Mouse (Mus musculus): Measurements from ENCODE around the gene Notum. TPM values are rescaled to one million over a fixed set of nuclear protein-coding genes. Genes with fewer than 3 reads are reported as not detected.
"Not testable (repeated sequence)": the region's sequence is repeated elsewhere in the genome, so short reads cannot be mapped to it uniquely, and the experiment has no call there.

Gene Notum
- polyA plus RNA-seq, 1 experiment from 2014 or later, result 0.91 TPM

- Histone ChIP-seq H3K27ac (no peak overlapping the region), H3K4me2 (no peak overlapping the region), H3K4me1 (replicated peaks) (peaks cover 20% of the 10 kb centered on the region), H3K4me3 (no peak overlapping the region), H3K36me3 (peaks cover 66% of the 10 kb centered on the region), H3K9me3 (no peaks in the 10 kb centered on the region), H3K9ac (no peak overlapping the region), H3K27me3 (no peaks in the 10 kb centered on the region)
- no peak for ATAC-seq (ENCODE audit: low FRiP score)
- 41% methylated on average over 3 of the region's 3 CpGs for WGBS
These were observed 32.5 kb upstream of the Notum start for GRCm38 (mm10) chr11:120693461-120693860.

DNA sequence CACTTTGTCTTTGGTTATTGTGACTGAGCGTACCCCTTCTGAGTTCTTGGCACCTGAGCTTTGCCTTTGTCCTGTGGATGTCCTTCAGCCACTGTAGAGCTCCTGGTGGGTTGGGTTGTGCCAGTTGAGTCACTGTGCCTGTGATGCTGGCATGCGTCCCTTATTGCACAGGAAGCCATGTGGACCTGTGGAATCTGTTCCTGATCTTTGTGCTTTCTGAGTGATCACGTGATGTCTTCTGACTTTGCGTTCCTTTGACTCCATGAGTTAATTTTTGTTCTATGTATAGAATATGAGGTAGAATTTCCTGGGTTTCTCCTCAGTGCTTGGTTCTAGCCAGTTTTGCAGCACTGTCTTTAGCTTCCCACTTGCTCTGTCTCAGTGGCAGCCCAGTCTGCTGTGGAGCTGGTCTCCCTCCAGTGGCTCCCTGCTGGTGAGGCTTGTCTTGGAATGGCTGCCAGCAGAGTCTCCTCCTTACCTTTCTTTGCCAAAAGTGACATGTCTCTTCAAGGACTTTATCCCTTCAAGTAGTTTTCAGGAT, 31.6 kb upstream of the Notum start:
- no peak overlapping the region for H3K4me3 ChIP-seq
- H3K9ac ChIP-seq, result no peak overlapping the region
- H3K27ac ChIP-seq, result no peak overlapping the region
- H3K4me1 ChIP-seq (replicated peaks), result peaks cover 20% of the 10 kb centered on the region
- H3K27me3 ChIP-seq, result no peaks in the 10 kb centered on the region
- H3K9me3 ChIP-seq, result no peaks in the 10 kb centered on the region
- no peak for ATAC-seq (ENCODE audit: low FRiP score)
- WGBS, result 94% methylated on average over 4 of the region's 4 CpGs
- no peak overlapping the region for H3K4me2 ChIP-seq
- peaks cover 72% of the 10 kb centered on the region for H3K36me3 ChIP-seq

- peaks cover 81% of the 10 kb centered on the region for H3K36me3 ChIP-seq
- no peak for ATAC-seq (ENCODE audit: low FRiP score)
- no peak overlapping the region for H3K4me3 ChIP-seq
- peaks cover 3% of the 10 kb centered on the region for H3K4me1 ChIP-seq (replicated peaks)
- no peak overlapping the region for H3K9ac ChIP-seq
- H3K27ac ChIP-seq, result no peak overlapping the region
- H3K27me3 ChIP-seq, result no peaks in the 10 kb centered on the region
- WGBS, result 84% methylated on average over 3 of the region's 3 CpGs
- H3K9me3 ChIP-seq, result no peaks in the 10 kb centered on the region
- no peak overlapping the region for H3K4me2 ChIP-seq
These were observed 28.4 kb upstream of the Notum start for GRCm38 (mm10) chr11:120689365-120689764.

GRCm38 (mm10) chr11:120686650-120687272, 25.8 kb upstream of the Notum start:
- Histone ChIP-seq H3K4me1 (replicated peaks) (no peaks in the 10 kb centered on the region), H3K4me2 (no peak overlapping the region), H3K9me3 (no peaks in the 10 kb centered on the region), H3K36me3 (peaks cover 84% of the 10 kb centered on the region), H3K27ac (no peak overlapping the region), H3K4me3 (no peak overlapping the region), H3K27me3 (no peaks in the 10 kb centered on the region), H3K9ac (no peak overlapping the region)
- WGBS, result 76% methylated on average over 20 of the region's 20 CpGs
- ATAC-seq (ENCODE audit: low FRiP score), result no peak

DNA sequence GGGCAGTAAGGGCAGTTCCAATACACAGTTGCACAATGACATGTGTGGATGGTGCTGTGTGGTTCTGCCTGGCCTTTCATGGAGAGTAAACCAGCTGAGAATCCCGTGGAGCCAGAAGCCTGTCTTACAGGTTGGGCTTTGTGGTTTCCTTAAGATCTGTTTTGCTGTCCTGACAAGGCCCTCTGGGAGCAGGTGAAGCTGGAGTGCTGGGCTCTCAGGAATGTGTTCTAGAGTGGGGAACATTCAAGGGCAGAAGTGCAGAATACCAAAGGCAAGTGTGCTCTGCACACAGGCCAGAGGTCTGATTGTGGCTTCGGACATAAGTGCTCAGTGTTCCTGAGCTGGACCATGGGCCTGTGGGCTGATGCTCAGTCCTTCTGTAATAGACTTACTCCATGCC, 23.7 kb upstream of the Notum start:
- H3K9ac ChIP-seq, result no peak overlapping the region
- no peak overlapping the region for H3K27ac ChIP-seq
- no peaks in the 10 kb centered on the region for H3K27me3 ChIP-seq
- H3K4me2 ChIP-seq, result no peak overlapping the region
- no peak for ATAC-seq (ENCODE audit: low FRiP score)
- no peaks in the 10 kb centered on the region for H3K9me3 ChIP-seq
- H3K4me1 ChIP-seq (replicated peaks), result no peaks in the 10 kb centered on the region
- WGBS, result 91% methylated on average over 2 of the region's 2 CpGs
- H3K4me3 ChIP-seq, result no peak overlapping the region
- H3K36me3 ChIP-seq, result peaks cover 87% of the 10 kb centered on the region

DNA sequence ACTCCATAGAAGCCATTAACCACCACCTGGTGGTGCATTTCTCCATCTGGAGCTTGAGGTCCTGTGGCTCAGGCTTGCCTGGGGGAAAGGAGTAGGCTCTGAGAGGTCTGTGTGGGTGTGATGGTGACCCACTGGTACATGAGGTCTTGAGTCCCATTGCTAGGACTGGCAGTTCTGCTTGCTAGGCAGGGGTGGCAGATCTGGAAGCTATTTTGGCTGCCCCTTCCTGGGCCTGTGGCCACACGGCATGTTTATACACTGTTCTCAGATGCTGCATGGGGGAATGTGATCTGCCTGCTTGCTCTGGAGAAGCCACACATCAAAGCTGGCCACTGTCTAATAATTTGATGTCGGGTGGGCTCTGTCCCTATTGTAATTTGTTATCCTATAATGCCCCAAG, 23.1 kb upstream of the Notum start:
- H3K4me3 ChIP-seq, result no peak overlapping the region
- no peaks in the 10 kb centered on the region for H3K27me3 ChIP-seq
- H3K4me2 ChIP-seq, result no peak overlapping the region
- H3K36me3 ChIP-seq, result peaks cover 87% of the 10 kb centered on the region
- no peak overlapping the region for H3K27ac ChIP-seq
- no peak for ATAC-seq (ENCODE audit: low FRiP score)
- H3K4me1 ChIP-seq (replicated peaks), result no peaks in the 10 kb centered on the region
- WGBS, result 95% methylated on average over 2 of the region's 2 CpGs
- H3K9me3 ChIP-seq, result no peaks in the 10 kb centered on the region
- H3K9ac ChIP-seq, result no peak overlapping the region

DNA sequence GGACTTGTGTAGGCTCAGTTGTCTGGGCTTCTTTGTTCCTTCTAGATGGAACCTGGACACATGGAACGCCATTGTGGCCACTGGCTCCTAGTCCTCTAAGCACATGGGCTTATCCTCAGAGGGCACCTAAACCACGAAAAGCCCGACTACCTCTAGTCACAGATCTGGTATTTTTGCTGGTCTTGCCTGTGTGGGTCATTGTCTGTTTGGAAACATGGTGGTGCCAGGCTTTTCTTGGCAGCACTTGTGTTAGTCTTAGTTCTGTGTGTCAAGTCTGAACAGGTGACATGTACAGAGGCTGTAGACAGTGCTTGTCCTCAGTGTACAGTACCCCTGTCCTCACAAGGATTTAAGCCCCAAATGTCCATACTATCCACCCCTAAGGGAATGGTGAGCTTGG, 22.6 kb upstream of the Notum start:
- Histone ChIP-seq H3K27ac (no peak overlapping the region), H3K4me3 (no peak overlapping the region), H3K4me2 (no peak overlapping the region), H3K9ac (no peak overlapping the region), H3K9me3 (no peaks in the 10 kb centered on the region), H3K4me1 (replicated peaks) (no peaks in the 10 kb centered on the region), H3K27me3 (no peaks in the 10 kb centered on the region), H3K36me3 (peaks cover 87% of the 10 kb centered on the region)
- WGBS, result 89% methylated on average over 3 of the region's 3 CpGs
- ATAC-seq (ENCODE audit: low FRiP score), result no peak

DNA sequence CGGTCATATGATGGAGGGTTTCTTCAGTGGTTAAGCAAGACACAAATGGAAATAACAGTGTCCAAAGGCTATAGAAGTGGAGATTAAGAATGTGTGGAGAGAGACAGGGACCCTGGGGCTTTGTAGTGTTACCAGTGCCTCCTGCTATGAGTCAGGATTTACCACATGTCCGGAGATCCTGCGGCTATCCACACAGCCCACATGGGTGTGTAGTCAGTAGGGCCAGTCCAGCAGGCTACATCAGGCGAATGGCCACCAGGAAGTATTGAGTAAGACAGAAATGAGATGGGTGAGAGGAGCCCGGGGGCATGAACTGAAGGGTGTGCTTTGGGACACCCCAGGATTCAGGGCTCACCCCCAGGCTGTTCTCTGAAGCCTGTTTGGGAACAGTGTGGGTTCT, 21.7 kb upstream of the Notum start:
- H3K27ac ChIP-seq, result no peak overlapping the region
- 94% methylated on average over 5 of the region's 5 CpGs for WGBS
- H3K9ac ChIP-seq, result no peak overlapping the region
- no peaks in the 10 kb centered on the region for H3K27me3 ChIP-seq
- H3K36me3 ChIP-seq, result peaks cover 87% of the 10 kb centered on the region
- no peaks in the 10 kb centered on the region for H3K9me3 ChIP-seq
- H3K4me1 ChIP-seq (replicated peaks), result no peaks in the 10 kb centered on the region
- no peak overlapping the region for H3K4me2 ChIP-seq
- H3K4me3 ChIP-seq, result no peak overlapping the region
- ATAC-seq (ENCODE audit: low FRiP score), result no peak

- no peak overlapping the region for H3K9ac ChIP-seq
- H3K4me2 ChIP-seq, result no peak overlapping the region
- no peak for ATAC-seq (ENCODE audit: low FRiP score)
- H3K4me1 ChIP-seq (replicated peaks), result peaks cover 12% of the 10 kb centered on the region
- WGBS, result 77% methylated on average over 3 of the region's 3 CpGs
- H3K27ac ChIP-seq, result no peak overlapping the region
- no peaks in the 10 kb centered on the region for H3K9me3 ChIP-seq
- H3K27me3 ChIP-seq, result no peaks in the 10 kb centered on the region
- no peak overlapping the region for H3K4me3 ChIP-seq
- H3K36me3 ChIP-seq, result peaks cover 85% of the 10 kb centered on the region
These were observed 18.9 kb upstream of the Notum start for GRCm38 (mm10) chr11:120679909-120680308.

GRCm38 (mm10) chr11:120676951-120677350, 16.0 kb upstream of the Notum start:
- Histone ChIP-seq H3K36me3 (peaks cover 56% of the 10 kb centered on the region), H3K9ac (peak overlapping the region; percentile 6; the same call in 1 of the 2 replicates), H3K27me3 (no peaks in the 10 kb centered on the region), H3K9me3 (no peaks in the 10 kb centered on the region), H3K4me1 (replicated peaks) (peaks cover 26% of the 10 kb centered on the region), H3K27ac (no peak overlapping the region), H3K4me3 (no peak overlapping the region), H3K4me2 (no peak overlapping the region)
- no peak for ATAC-seq (ENCODE audit: low FRiP score)
- 100% methylated on average over 4 of the region's 4 CpGs for WGBS

DNA sequence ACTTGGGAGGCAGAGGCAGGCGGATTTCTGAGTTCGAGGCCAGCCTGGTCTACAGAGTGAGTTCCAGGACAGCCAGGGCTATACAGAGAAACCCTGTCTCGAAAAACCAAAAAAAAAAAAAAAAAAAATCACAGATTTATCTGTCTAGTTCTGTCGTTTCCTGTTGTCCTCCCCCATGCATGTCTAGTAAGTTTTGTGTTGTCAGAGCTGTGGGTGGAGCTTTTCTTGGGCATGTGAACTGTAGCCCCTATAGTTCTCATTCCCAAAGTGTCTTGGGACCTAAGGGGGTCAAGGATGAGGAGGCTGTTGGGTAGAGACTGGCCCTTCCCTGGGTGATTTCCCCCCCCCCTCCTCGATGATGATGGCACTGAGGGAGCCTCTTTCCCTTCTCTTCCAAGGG, 14.9 kb upstream of the Notum start:
- ATAC-seq (ENCODE audit: low FRiP score); H3K9me3 ChIP-seq; H3K27me3 ChIP-seq; H3K4me3 ChIP-seq; H3K27ac ChIP-seq; H3K4me2 ChIP-seq: not testable (repeated sequence)
- H3K36me3 ChIP-seq, result peaks cover 49% of the 10 kb centered on the region
- peak overlapping the region; percentile 24; the same call in 1 of the 2 replicates for H3K9ac ChIP-seq
- whole genome bisulfite sequencing, result 92% methylated on average over 5 of the region's 5 CpGs
- H3K4me1 ChIP-seq (replicated peaks), result peaks cover 26% of the 10 kb centered on the region

DNA sequence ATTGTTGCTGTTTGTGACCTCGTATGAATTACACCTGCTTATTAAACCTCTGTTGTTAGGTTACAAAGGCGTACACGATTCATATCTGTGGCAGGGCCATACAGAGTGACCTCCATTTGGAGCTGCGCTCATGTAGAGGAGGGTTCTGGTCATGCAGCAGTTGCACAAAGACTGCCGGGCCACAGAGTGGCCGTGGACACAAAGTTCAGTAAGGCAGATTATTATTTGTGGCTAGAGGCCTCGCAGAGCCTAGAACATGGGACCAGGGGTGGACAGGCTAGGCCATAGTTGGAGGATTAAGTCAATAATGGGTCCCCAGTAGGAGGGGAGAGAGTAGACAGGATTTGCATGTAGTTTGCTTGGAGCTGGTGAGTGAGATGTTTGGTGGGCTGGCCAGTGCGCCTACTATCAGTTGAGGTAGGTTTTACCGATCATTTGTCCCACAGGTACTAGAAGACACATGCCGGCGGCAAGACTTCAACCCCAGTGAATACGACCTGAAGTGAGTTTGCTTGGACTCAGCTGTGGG, 12.7 kb upstream of the Notum start:
- Histone ChIP-seq H3K4me1 (replicated peaks) (peaks cover 26% of the 10 kb centered on the region), H3K4me2 (peak overlapping the region; percentile 87), H3K4me3 (peak overlapping the region; percentile 63), H3K27me3 (no peaks in the 10 kb centered on the region), H3K9ac (peak overlapping the region; percentile 80), H3K36me3 (peaks cover 27% of the 10 kb centered on the region), H3K9me3 (no peaks in the 10 kb centered on the region), H3K27ac (peak overlapping the region; percentile 90)
- WGBS, result 39% methylated on average over 12 of the region's 12 CpGs
- 0 out of 2 replicates have a peak, but pooled peaks have one; percentile 4 for ATAC-seq (ENCODE audit: low FRiP score)

Measured in hindbrain, embryonic 13.5 days (tissue).